Mouse (Mus musculus): Measurements from ENCODE around the gene Crot.

GRCm38 (mm10) chr5:8996686-8997512, at the start of gene Crot:
- TF ChIP-seq CTCF (IDR thresholded peaks at IDR 0.05; ENCODE audit: borderline replicate concordance, extremely low read depth, insufficient read depth, insufficient read length) (peak; percentile 19; the same call in 1 of the 2 replicates), POLR2A (IDR thresholded peaks at IDR 0.05; ENCODE audit: borderline replicate concordance, extremely low read depth, insufficient read depth, insufficient read length, poor library complexity, severe bottlenecking) (peak; percentile 64; the same call in 1 of the 2 replicates)

All from brain, embryonic 14.5 days (tissue).